Mouse (Mus musculus) liver, postnatal 0 days (tissue): ENCODE data around the gene Tacr1. TPM values are rescaled to one million over a fixed set of nuclear protein-coding genes. Genes with fewer than 3 reads are reported as not detected.
A peak's percentile ranks its signal among the peaks of the same experiment; 100 is the strongest.
"Not testable (repeated sequence)": the region's sequence is repeated elsewhere in the genome, so short reads cannot be mapped to it uniquely, and the experiment has no call there.

Experiments used
- ATAC-seq: fragments of 200-750 bp; cut with Nextera tagmentation; 2 replicates; pipeline ENCODE4 v1.8.0; 2017; ENCODE audit warnings: mild to moderate bottlenecking, moderate library complexity
- DNase-seq: peaks from one replicate; pipeline ENCODE4 v3.0.0-alpha.2; 2016
- H3K27ac ChIP-seq: fragments of 300-500 bp; sonication (generic); 2 replicates; pipeline ENCODE4 v1.5.1; 2014; ENCODE audit warnings: antibody characterized with exemption, moderate library complexity, mild to moderate bottlenecking, low read depth
- H3K27me3 ChIP-seq: fragments of 300-500 bp; sonication (generic); 2 replicates; pipeline ENCODE4 v1.6.1; 2014; ENCODE audit warnings: low read length, control low read depth, mixed read lengths; ENCODE audit not compliant: insufficient read depth
- H3K36me3 ChIP-seq: fragments of 300-500 bp; sonication (generic); replicated peaks from 2 replicates; pipeline ENCODE4 v1.6.1; 2014; ENCODE audit warnings: mild to moderate bottlenecking, control low read depth, low read length, moderate library complexity, mixed read lengths; ENCODE audit not compliant: insufficient read depth
- H3K4me1 ChIP-seq: fragments of 300-500 bp; sonication (generic); 2 replicates; pipeline ENCODE4 v1.6.1; 2014; ENCODE audit warnings: antibody characterized with exemption, mild to moderate bottlenecking, control low read depth; ENCODE audit not compliant: insufficient read depth
- H3K4me2 ChIP-seq: fragments of 300-500 bp; sonication (generic); 2 replicates; pipeline ENCODE4 v1.6.1; 2014; ENCODE audit warnings: low read depth, mild to moderate bottlenecking, low read length, moderate library complexity, mixed read lengths
- H3K4me3 ChIP-seq: fragments of 300-500 bp; sonication (generic); 2 replicates; pipeline ENCODE4 v1.5.1; 2014; ENCODE audit warnings: low read depth, low read length
- H3K9ac ChIP-seq: fragments of 300-500 bp; sonication (generic); replicated peaks from 2 replicates; pipeline ENCODE4 v1.6.1; 2014; ENCODE audit warnings: mild to moderate bottlenecking, moderate library complexity
- H3K9me3 ChIP-seq: fragments of 300-500 bp; sonication (generic); 2 replicates; pipeline ENCODE4 v1.6.1; 2016; ENCODE audit warnings: mild to moderate bottlenecking, control low read depth, low read length, mixed read lengths
- CTCF ChIP-seq: sonication (generic); IDR thresholded peaks from 2 replicates; pipeline ENCODE4 v1.5.1; 2016; ENCODE audit warnings: antibody characterized with exemption, low read depth
- EP300 ChIP-seq: IDR thresholded peaks from 2 replicates; pipeline ENCODE4 v1.6.1; 2016; ENCODE audit warnings: antibody characterized with exemption, low read depth, mild to moderate bottlenecking
- WGBS: fragments of 180-500 bp; shearing (Covaris S2); extraction: QIAGEN DNeasy Blood & Tissue Kit; methylation state at CpG from one replicate; pipeline ENCODE4 v1.1.7; 2014; ENCODE audit not compliant: insufficient replicate concordance; 5-methylcytosine and 5-hydroxymethylcytosine counted together
- polyA plus RNA-seq: library from polyadenylated mRNA; unstranded; fragments of >200 nt; fragmentation: Nextera tagmentation; extraction: Ambion mirVana; gene quantifications from 2 replicates; pipeline ENCODE4 v1.2.1, GENCODE M21; 2015

Tacr1 gene
- polyA plus RNA-seq, 1 experiment from 2014 or later = not detected

GRCm38 (mm10) chr6:82428890-82429289 lies 26.8 kb downstream of the Tacr1 start:
- H3K4me1 ChIP-seq = no peaks in the 10 kb centered on the region
- H3K27ac ChIP-seq = no peak overlapping the region
- TF ChIP-seq CTCF (peak; percentile 30; the same call in 1 of the 2 replicates), EP300 (no peak)
- no peak overlapping the region for H3K4me3 ChIP-seq
- no peaks in the 10 kb centered on the region for H3K9me3 ChIP-seq
- no peaks in the 10 kb centered on the region for H3K36me3 ChIP-seq
- ATAC-seq (no peak), DNase-seq (no peak)
- H3K27me3 ChIP-seq = no peaks in the 10 kb centered on the region
- no peak overlapping the region for H3K4me2 ChIP-seq
- 49% methylated on average over 6 of the region's 6 CpGs for WGBS
- no peak overlapping the region for H3K9ac ChIP-seq

DNA sequence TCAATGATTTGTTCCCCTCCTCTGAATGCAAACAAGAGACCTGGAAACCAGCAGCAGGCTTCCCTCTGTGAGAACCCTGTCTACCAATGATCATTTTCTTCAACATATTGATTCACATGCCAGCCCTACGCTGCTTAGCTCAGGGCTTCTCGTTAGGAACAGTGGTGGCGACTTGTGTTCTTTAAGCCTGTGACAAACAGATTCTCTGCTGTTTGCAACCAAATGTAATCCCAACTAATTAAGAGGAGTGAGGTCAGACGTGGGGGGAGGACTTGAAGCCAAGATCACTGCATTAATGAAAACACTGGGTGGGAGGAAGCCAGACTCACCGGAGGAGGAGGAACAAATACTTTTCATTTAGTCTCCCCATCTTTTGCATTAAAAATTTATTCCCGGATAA lies 27.6 kb downstream of the Tacr1 start:
- H3K27me3 ChIP-seq = no peaks in the 10 kb centered on the region
- ATAC-seq = no peak
- no peak overlapping the region for H3K4me3 ChIP-seq
- no peak overlapping the region for H3K27ac ChIP-seq
- no peaks in the 10 kb centered on the region for H3K9me3 ChIP-seq
- H3K4me1 ChIP-seq = no peaks in the 10 kb centered on the region
- 66% methylated on average over 6 of the region's 6 CpGs for WGBS
- H3K9ac ChIP-seq = no peak overlapping the region
- no peak overlapping the region for H3K4me2 ChIP-seq
- no peak for TF ChIP-seq CTCF
- no peak for DNase-seq
- H3K36me3 ChIP-seq = no peaks in the 10 kb centered on the region

- no peaks in the 10 kb centered on the region for H3K27me3 ChIP-seq
- no peaks in the 10 kb centered on the region for H3K36me3 ChIP-seq
- no peak overlapping the region for H3K4me3 ChIP-seq
- no peaks in the 10 kb centered on the region for H3K9me3 ChIP-seq
- WGBS = 56% methylated on average over 4 of the region's 4 CpGs
- ATAC-seq (no peak), DNase-seq (no peak)
- no peak overlapping the region for H3K9ac ChIP-seq
- no peak for TF ChIP-seq CTCF
- no peak for TF ChIP-seq EP300
- H3K4me2 ChIP-seq = no peak overlapping the region
- H3K4me1 ChIP-seq = no peaks in the 10 kb centered on the region
- no peak overlapping the region for H3K27ac ChIP-seq
These were observed 35.0 kb downstream of the Tacr1 start for GRCm38 (mm10) chr6:82437174-82437573.

DNA sequence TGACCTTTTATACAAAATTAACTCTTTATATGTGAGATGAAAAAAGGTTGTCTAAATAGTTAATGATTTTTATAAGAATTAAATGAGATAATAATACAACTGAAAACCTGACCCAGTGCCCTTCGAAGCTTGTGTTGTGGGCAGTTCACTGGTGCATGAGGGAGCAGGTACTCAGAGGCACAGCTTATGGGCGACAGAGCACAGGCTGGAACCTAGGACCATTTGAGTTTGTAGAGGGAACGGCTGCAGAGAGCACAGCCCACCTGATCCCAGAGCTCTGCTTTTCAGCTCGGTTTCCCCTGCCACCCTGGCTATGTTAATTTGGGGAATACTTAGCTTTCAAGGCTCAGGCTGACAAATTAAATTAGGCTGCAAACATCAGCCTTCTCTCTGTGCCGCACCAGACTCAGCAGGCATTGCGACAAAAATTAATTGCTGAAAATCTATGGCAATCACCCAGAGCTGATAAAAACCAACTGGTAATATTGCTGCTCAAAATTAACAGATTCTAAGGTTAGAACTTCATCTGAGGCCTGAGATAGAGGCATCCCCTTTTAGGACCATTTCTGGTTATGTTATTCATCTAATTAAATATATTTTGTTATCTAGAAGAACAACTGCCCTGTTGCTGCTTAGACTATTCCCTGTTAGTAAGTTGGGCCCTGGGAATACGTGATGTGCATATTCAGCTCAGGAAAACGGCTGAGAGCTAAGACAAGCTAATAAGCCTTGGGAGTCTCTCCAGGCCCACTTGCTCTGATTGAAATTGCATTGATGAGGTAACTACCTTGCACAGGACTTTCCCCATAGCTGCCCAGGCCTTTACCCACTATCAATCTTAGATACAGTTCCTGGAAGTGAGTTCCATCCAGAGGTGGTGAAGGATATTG lies 50.3 kb downstream of the Tacr1 start:
- H3K27ac ChIP-seq, H3K9me3 ChIP-seq, H3K4me1 ChIP-seq, ATAC-seq, H3K4me3 ChIP-seq, H3K36me3 ChIP-seq, H3K4me2 ChIP-seq, H3K9ac ChIP-seq, H3K27me3 ChIP-seq, DNase-seq: not testable (repeated sequence)
- WGBS = 69% methylated on average over 8 of the region's 8 CpGs

DNA sequence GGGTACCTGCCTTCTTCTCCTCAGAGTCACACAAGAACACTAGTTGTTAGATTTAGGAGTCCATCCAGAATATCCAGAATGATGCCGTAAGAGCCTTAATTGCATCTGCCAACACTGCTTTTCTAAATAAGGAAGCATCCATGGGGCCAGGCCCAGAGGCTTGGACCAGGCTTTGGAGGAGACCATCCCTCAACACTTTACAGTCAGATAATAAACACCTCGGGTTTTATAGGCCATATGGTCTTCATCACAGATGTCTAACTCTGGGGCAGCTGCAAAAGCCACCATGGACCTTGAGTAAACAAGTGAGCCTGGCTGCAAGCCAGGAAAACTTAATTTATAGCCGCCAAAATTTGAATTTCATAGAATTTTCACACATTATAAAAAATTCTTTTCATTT lies 53.1 kb downstream of the Tacr1 start:
- ATAC-seq = no peak
- TF ChIP-seq CTCF (no peak), EP300 (no peak)

DNA sequence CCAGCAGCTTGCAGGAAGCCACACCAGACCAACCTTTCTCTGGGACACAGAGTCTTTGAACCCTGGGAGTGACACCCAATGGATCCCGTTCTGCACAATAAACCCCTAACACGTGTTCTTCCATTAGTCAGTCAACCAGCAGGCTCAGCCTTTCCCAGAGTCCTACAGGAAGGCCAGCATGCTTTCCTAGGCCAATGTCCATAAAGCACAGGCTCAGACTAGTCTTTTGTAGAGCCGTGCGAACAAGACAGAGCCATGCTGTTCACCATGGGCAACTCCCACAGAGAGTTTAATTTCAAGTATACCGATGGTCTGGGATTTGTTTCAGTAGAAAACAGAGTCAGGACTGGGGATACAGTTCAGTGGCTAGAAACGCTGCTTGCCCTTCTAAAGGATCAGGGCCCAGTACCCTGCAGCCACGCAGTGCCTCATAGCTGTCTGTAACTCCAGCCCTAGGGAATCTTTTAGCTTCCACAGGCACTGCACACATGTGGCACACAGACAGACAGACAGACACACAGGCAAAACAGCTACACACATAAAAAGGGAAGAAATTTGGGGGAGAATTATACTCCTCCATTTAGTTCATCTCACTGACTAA lies 55.1 kb downstream of the Tacr1 start:
- Histone ChIP-seq H3K4me3 (no peak overlapping the region), H3K9ac (no peak overlapping the region), H3K27ac (no peak overlapping the region), H3K9me3 (no peaks in the 10 kb centered on the region), H3K36me3 (no peaks in the 10 kb centered on the region), H3K27me3 (no peaks in the 10 kb centered on the region), H3K4me1 (no peaks in the 10 kb centered on the region), H3K4me2 (no peak overlapping the region)
- DNase-seq (no peak), ATAC-seq (no peak)
- WGBS = 75% methylated on average over 7 of the region's 7 CpGs
- TF ChIP-seq CTCF (no peak), EP300 (no peak)

More for the DNA sequence above, 53.1 kb downstream of the Tacr1 start:
- H3K4me3 ChIP-seq = no peak overlapping the region
- no peaks in the 10 kb centered on the region for H3K36me3 ChIP-seq
- no peaks in the 10 kb centered on the region for H3K9me3 ChIP-seq
- no peak overlapping the region for H3K4me2 ChIP-seq
- DNase-seq = no peak
- no peaks in the 10 kb centered on the region for H3K4me1 ChIP-seq
- H3K9ac ChIP-seq = no peak overlapping the region
- H3K27ac ChIP-seq = no peak overlapping the region
- H3K27me3 ChIP-seq = no peaks in the 10 kb centered on the region
- WGBS = 45% methylated on average over 3 of the region's 3 CpGs
